Mouse (Mus musculus) midbrain, embryonic 14.5 days (tissue): ENCODE data around the gene Paf1. TPM values are rescaled to one million over a fixed set of nuclear protein-coding genes. Genes with fewer than 3 reads are reported as not detected.
"Not testable (repeated sequence)": the region's sequence is repeated elsewhere in the genome, so short reads cannot be mapped to it uniquely, and the experiment has no call there.

Source experiments
- ATAC-seq: fragments of 200-750 bp; cut with Nextera tagmentation; 2 replicates; pipeline ENCODE4 v1.8.0; 2017; ENCODE audit warnings: moderate number of reproducible peaks, moderate library complexity; ENCODE audit not compliant: low FRiP score, low TSS enrichment
- DNase-seq: peaks from one replicate; pipeline ENCODE4 v3.0.0-alpha.2; 2015
- H3K27ac ChIP-seq: fragments of 300-500 bp; sonication (generic); replicated peaks from 2 replicates; pipeline ENCODE4 v1.5.1; 2014; ENCODE audit warnings: mild to moderate bottlenecking, low read depth, low read length, moderate library complexity
- H3K27me3 ChIP-seq: fragments of 300-500 bp; sonication (generic); 2 replicates; pipeline ENCODE4 v1.6.1; 2014; ENCODE audit warnings: low read length, control low read depth, mixed read lengths; ENCODE audit not compliant: control insufficient read depth, insufficient read depth
- H3K36me3 ChIP-seq: fragments of 300-500 bp; sonication (generic); 2 replicates; pipeline ENCODE4 v1.6.1; 2014; ENCODE audit warnings: low read length, control low read depth; ENCODE audit not compliant: control insufficient read depth, insufficient read depth
- H3K4me1 ChIP-seq: fragments of 300-500 bp; sonication (generic); 2 replicates; pipeline ENCODE4 v1.6.1; 2014; ENCODE audit warnings: mild to moderate bottlenecking, antibody characterized with exemption, low read length, control low read depth; ENCODE audit not compliant: control insufficient read depth, insufficient read depth
- H3K4me2 ChIP-seq: fragments of 300-500 bp; sonication (generic); 2 replicates; pipeline ENCODE4 v1.6.1; 2014; ENCODE audit warnings: mild to moderate bottlenecking, low read length, moderate library complexity
- H3K4me3 ChIP-seq: fragments of 300-500 bp; sonication (generic); replicated peaks from 2 replicates; pipeline ENCODE4 v1.5.1; 2014; ENCODE audit warnings: low read depth, low read length
- H3K9ac ChIP-seq: fragments of 300-500 bp; sonication (generic); replicated peaks from 2 replicates; pipeline ENCODE4 v1.6.1; 2014; ENCODE audit warnings: mild to moderate bottlenecking, low read length, moderate library complexity
- H3K9me3 ChIP-seq: fragments of 300-500 bp; sonication (generic); 2 replicates; pipeline ENCODE4 v1.6.1; 2016; ENCODE audit warnings: low read length, control low read depth, mixed read lengths; ENCODE audit not compliant: control insufficient read depth
- WGBS: fragments of 180-500 bp; shearing (Covaris S2); extraction: QIAGEN DNeasy Blood & Tissue Kit; methylation state at CpG from one replicate; pipeline ENCODE4 v1.1.7; 2014; 5-methylcytosine and 5-hydroxymethylcytosine counted together
- polyA plus RNA-seq: library from polyadenylated mRNA; unstranded; fragments of >200 nt; fragmentation: Nextera tagmentation; extraction: Ambion mirVana; gene quantifications from 2 replicates; pipeline ENCODE4 v1.2.1, GENCODE M21; 2014

The Paf1 gene
- polyA plus RNA-seq, 1 experiment from 2014 or later, result 78.0 TPM

DNA sequence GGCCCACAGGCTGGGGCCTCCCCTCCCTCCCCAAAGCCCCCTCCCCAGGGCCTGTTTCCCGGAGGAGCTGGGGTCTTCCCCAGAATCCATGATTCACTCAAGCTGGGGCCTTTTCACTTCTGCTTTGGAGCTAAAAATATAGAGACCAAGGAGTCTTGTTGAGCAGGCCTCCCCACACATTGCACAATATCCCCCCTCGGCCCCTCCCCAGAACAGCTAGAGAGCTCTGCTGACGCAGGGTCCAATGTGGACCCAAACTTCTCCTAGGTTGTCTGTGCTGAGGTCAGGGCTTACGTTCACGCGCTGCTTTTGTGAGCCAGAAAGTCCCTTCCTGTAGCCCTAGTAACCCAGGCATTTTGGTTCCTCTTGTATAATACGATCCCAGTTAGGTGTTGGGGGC is 6.7 kb upstream of the Paf1 start:
- WGBS, result 87% methylated on average over 7 of the region's 7 CpGs
- no peak for ATAC-seq

DNA sequence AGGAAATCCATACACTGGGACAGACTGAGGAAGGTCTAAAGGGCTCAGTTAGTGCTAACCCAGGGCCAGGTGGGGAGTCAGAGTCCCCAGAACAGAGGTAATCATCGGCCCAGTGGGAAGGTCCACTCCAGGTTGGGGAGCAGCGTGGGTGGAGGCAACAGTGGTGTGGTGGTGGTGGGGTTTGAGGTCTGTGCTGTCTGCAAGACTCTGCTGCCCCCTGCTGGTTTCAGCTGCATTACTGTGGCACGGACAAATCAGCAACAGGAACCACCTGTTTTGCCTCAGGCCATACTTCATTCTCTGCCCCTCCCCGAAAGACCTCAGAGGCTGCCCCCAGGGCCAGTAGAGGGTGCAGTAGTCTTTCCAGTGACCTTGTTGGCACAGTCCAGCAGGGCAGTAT is 6.3 kb upstream of the Paf1 start:
- Histone ChIP-seq H3K27me3 (no peaks in the 10 kb centered on the region), H3K9ac (no peak overlapping the region), H3K4me1 (peaks cover 10% of the 10 kb centered on the region), H3K4me3 (no peak overlapping the region), H3K36me3 (peaks cover 45% of the 10 kb centered on the region), H3K27ac (no peak overlapping the region), H3K9me3 (no peaks in the 10 kb centered on the region), H3K4me2 (no peak overlapping the region)
- 20% methylated on average over 4 of the region's 4 CpGs for WGBS
- DNase-seq (peak; percentile 90), ATAC-seq (0 out of 2 replicates have a peak, but pooled peaks have one; percentile 35)

More for the DNA sequence above, 6.7 kb upstream of the Paf1 start:
- H3K27ac ChIP-seq, result no peak overlapping the region
- no peaks in the 10 kb centered on the region for H3K9me3 ChIP-seq
- no peak overlapping the region for H3K4me2 ChIP-seq
- peaks cover 11% of the 10 kb centered on the region; the same call in 1 of the 2 replicates for H3K4me1 ChIP-seq
- no peak overlapping the region for H3K4me3 ChIP-seq
- no peak for DNase-seq
- H3K9ac ChIP-seq, result no peak overlapping the region
- H3K36me3 ChIP-seq, result peaks cover 45% of the 10 kb centered on the region
- H3K27me3 ChIP-seq, result no peaks in the 10 kb centered on the region

GRCm38 (mm10) chr7:28386877-28387276 is 5.9 kb upstream of the Paf1 start:
- H3K27me3 ChIP-seq, H3K4me2 ChIP-seq, H3K9ac ChIP-seq, H3K4me3 ChIP-seq, DNase-seq, ATAC-seq, H3K27ac ChIP-seq, H3K9me3 ChIP-seq: not testable (repeated sequence)
- peaks cover 11% of the 10 kb centered on the region for H3K4me1 ChIP-seq
- H3K36me3 ChIP-seq, result peaks cover 45% of the 10 kb centered on the region
- 81% methylated on average over 6 of the region's 6 CpGs for WGBS

- H3K4me2 ChIP-seq, H3K9me3 ChIP-seq, ATAC-seq, H3K4me3 ChIP-seq, H3K9ac ChIP-seq, DNase-seq, H3K27me3 ChIP-seq, H3K4me1 ChIP-seq, H3K27ac ChIP-seq: not testable (repeated sequence)
- WGBS, result 87% methylated on average over 7 of the region's 7 CpGs
- peaks cover 45% of the 10 kb centered on the region for H3K36me3 ChIP-seq
These were observed 5.4 kb upstream of the Paf1 start for GRCm38 (mm10) chr7:28387384-28387783.

DNA sequence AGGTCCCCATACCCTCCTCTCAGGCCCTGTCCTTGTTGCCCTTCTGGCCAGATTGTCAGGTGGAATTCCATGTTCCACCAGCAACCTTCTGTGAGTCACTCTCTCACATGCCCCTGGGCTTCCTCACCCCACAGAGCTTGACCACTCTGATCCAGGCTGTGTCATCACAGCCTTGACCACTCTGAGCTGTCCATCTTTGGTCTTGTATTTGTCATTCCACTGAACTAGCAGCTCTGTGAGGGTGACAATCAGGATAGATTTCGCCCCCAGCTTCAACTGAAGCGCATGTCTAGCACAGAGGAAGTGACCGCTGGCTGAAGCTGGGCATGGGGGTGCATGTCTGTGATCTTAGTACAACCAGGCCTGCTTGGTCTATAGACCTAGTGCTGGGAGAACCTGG is 2.4 kb upstream of the Paf1 start:
- Histone ChIP-seq H3K27ac (no peak overlapping the region), H3K4me1 (peaks cover 11% of the 10 kb centered on the region), H3K4me3 (no peak overlapping the region), H3K9ac (no peak overlapping the region), H3K36me3 (peaks cover 53% of the 10 kb centered on the region), H3K27me3 (no peaks in the 10 kb centered on the region), H3K9me3 (no peaks in the 10 kb centered on the region), H3K4me2 (no peak overlapping the region)
- 97% methylated on average over 3 of the region's 3 CpGs for WGBS
- no peak for ATAC-seq
- no peak for DNase-seq

DNA sequence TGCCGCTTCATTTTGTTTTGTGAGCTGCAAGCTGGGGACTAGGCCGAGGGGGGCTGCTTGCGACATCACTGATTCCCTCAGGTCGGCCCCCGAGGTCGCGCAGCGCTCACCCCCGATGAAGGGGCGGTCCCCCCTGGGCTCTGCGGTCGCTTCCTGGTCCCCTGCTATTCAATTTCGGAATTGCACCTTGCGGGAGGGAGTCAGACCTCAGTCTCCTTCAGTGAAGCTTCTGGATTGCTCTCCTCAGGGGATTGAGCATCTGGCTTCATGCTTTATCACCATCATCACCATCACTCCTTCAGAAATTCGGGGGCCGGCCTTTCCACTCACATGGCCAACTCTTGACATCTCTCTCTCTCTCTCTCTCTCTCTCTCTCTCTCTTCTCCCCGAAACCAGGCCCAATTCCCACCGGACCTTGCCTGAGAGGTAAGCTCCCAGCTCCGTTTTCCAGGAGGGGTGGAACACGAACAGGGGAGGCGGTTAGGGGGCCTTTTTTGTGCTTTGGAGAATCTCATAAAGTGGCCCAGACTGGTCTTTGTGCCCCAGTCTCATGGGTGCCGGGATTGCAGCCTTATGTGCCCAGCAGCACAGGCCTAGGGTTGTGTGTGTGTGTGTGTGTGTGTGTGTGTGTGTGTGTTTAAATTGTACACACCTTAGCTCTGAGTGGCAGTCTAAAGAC is 661 bp downstream of the Paf1 start:
- H3K9ac ChIP-seq, result peak overlapping the region; percentile 63
- no peaks in the 10 kb centered on the region for H3K9me3 ChIP-seq
- H3K4me3 ChIP-seq, result peak overlapping the region; percentile 67
- H3K36me3 ChIP-seq, result peaks cover 63% of the 10 kb centered on the region
- 6% methylated on average over 22 of the region's 22 CpGs for WGBS
- H3K4me1 ChIP-seq, result peaks cover 11% of the 10 kb centered on the region
- peak overlapping the region; percentile 87 for H3K4me2 ChIP-seq
- no peaks in the 10 kb centered on the region for H3K27me3 ChIP-seq
- ATAC-seq (no peak), DNase-seq (no peak)
- peak overlapping the region; percentile 75 for H3K27ac ChIP-seq

DNA sequence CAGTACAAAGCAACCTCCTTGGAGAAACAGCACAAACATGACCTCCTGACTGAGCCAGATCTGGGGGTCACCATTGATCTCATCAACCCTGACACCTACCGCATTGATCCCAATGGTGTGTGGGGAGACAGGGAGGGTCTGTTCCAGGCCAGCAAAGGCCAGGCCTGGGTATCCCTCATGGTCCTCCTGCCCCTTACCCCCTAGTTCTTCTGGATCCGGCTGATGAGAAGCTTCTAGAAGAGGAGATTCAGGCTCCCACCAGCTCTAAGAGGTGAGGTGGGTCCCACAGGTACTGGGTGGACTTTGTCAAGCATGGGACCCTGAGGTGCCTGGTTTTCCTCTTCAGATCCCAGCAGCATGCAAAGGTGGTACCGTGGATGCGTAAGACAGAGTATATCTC is 2.7 kb downstream of the Paf1 start:
- ATAC-seq (no peak), DNase-seq (no peak)
- Histone ChIP-seq H3K9me3 (no peaks in the 10 kb centered on the region), H3K27ac (no peak overlapping the region), H3K9ac (no peak overlapping the region), H3K36me3 (peaks cover 65% of the 10 kb centered on the region), H3K4me3 (no peak overlapping the region), H3K27me3 (no peaks in the 10 kb centered on the region), H3K4me1 (peaks cover 11% of the 10 kb centered on the region), H3K4me2 (no peak overlapping the region)
- WGBS, result 96% methylated on average over 4 of the region's 4 CpGs

GRCm38 (mm10) chr7:28398000-28398399 is 5.2 kb downstream of the Paf1 start:
- DNase-seq (peak; percentile 69), ATAC-seq (no peak)
- Histone ChIP-seq H3K4me1 (peaks cover 5% of the 10 kb centered on the region; the same call in 1 of the 2 replicates), H3K9me3 (no peaks in the 10 kb centered on the region), H3K4me3 (no peak overlapping the region), H3K27me3 (no peaks in the 10 kb centered on the region), H3K9ac (no peak overlapping the region), H3K4me2 (no peak overlapping the region), H3K36me3 (peaks cover 85% of the 10 kb centered on the region), H3K27ac (no peak overlapping the region)
- 65% methylated on average over 3 of the region's 3 CpGs for WGBS

- H3K27me3 ChIP-seq, result no peaks in the 10 kb centered on the region
- WGBS, result 93% methylated on average over 10 of the region's 10 CpGs
- no peak for DNase-seq
- H3K4me1 ChIP-seq, result peaks cover 1% of the 10 kb centered on the region; the same call in 1 of the 2 replicates
- H3K36me3 ChIP-seq, result peaks cover 93% of the 10 kb centered on the region
- ATAC-seq, result no peak
- no peaks in the 10 kb centered on the region for H3K9me3 ChIP-seq
- no peak overlapping the region for H3K4me3 ChIP-seq
- no peak overlapping the region for H3K9ac ChIP-seq
- H3K27ac ChIP-seq, result no peak overlapping the region
- no peak overlapping the region for H3K4me2 ChIP-seq
These were observed 6.1 kb downstream of the Paf1 start for GRCm38 (mm10) chr7:28398696-28399340.
